Mouse (Mus musculus) ES-Bruce4 (cell line): ENCODE data around the gene Rps18.

ENCODE experiments used
- CTCF ChIP-seq: IDR thresholded peaks from one replicate; pipeline ENCODE4 v1.8.1; 2011; ENCODE audit warnings: low read depth, low read length
- POLR2A ChIP-seq: IDR thresholded peaks from one replicate; pipeline ENCODE4 v1.8.1; 2011; ENCODE audit warnings: low read length; ENCODE audit not compliant: insufficient read depth

DNA sequence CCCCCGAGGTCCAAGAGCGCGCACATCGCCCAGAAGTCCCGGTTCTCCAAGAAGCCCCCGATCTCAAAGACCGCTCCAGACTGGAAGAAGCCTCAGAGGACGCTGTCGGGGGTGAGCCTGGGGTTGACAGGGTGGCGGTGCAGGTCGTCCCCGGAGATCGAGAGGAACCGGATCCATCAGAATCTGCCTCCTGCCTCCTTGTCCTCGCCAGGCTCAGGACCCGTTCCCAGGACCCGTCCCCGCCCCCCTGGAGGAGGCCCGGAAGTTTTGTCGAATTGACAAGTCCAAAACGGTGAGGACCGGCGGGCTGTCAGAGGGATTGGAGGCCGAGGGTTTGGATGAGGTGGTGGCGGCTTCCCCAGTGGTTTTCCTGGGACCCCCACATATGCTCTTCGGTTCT is 14.8 kb downstream of the Rps18 start:
- TF ChIP-seq CTCF (no peak), POLR2A (no peak)
